Comparison of ENCODE assay signal across 27 mouse cellular contexts in the genomic region with DNA sequence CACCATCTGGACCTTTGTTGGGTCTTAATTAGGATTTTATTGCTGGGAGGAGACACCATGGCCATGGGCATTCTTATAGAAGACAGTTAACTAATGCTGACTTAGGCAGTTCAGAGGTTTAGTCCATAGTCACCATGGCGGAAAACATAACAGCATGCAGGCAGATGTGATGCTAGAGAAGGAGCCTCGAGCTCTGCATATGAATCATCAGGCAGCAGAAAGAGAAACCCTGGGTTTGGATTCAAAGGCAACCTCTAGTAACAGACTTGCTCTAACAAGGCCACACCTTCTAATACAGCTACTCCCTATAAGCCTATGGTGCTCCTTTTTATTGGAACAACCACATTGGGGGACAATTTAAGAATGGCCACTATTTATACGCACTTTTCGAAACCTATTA.
"Had no signal": no experiment of that assay in that cellular context is flagged by ENCODE, and none has a peak within 500 bp of the region (broad histone marks: within the 10 kb centered on the region; RNA-seq: fewer than 3 reads in every experiment).

No protein-coding gene starts in this region.

- H3K27me3 ChIP-seq: heart, embryonic 13.5 days; heart, embryonic 15.5 days; hindbrain, embryonic 12.5 days; intestine, embryonic 15.5 days; limb, embryonic 12.5 days; liver, embryonic 13.5 days; liver, embryonic 15.5 days had no signal

- H3K4me3 ChIP-seq: heart, embryonic 10.5 days; heart, embryonic 13.5 days; heart, embryonic 15.5 days; hindbrain, embryonic 10.5 days; hindbrain, embryonic 12.5 days; intestine, embryonic 15.5 days; layer of hippocampus, adult 2 months; left cerebral cortex, adult 2 months; limb, embryonic 10.5 days; limb, embryonic 12.5 days; liver, embryonic 13.5 days; liver, embryonic 15.5 days had no signal

- H3K9me3 ChIP-seq: heart, embryonic 10.5 days; heart, embryonic 13.5 days; heart, embryonic 15.5 days; hindbrain, embryonic 10.5 days; hindbrain, embryonic 12.5 days; intestine, embryonic 15.5 days; limb, embryonic 10.5 days; limb, embryonic 12.5 days; liver, embryonic 13.5 days; liver, embryonic 15.5 days had no signal

- H3K4me1 ChIP-seq: heart, embryonic 10.5 days; heart, embryonic 15.5 days; hindbrain, embryonic 12.5 days; intestine, embryonic 15.5 days; limb, embryonic 10.5 days; limb, embryonic 12.5 days; liver, embryonic 13.5 days; liver, embryonic 15.5 days had no signal

- DNase-seq: gastrocnemius, postnatal 14 days; gastrocnemius, postnatal 36 days; heart, adult 11 months; heart, postnatal 4 days; kidney, adult 18-20 months; kidney, adult 8-10 months; kidney, postnatal 14 days; kidney, postnatal 4 days; liver; liver, embryonic 13.5 days; liver, postnatal 0 days had no signal

- ATAC-seq: hindbrain, embryonic 16.5 days; intestine, embryonic 15.5 days; intestine, postnatal 0 days; liver, postnatal 0 days had no signal

- H3K27ac ChIP-seq: heart, embryonic 10.5 days; heart, embryonic 13.5 days; heart, embryonic 15.5 days; hindbrain, embryonic 10.5 days; hindbrain, embryonic 12.5 days; hindbrain, embryonic 14.5 days; intestine, embryonic 15.5 days; kidney, postnatal 0 days; layer of hippocampus, adult 2 months; left cerebral cortex, adult 2 months; limb, embryonic 10.5 days; limb, embryonic 12.5 days; liver, embryonic 13.5 days; liver, embryonic 15.5 days had no signal

- H3K36me3 ChIP-seq: heart, embryonic 10.5 days; heart, embryonic 13.5 days; heart, embryonic 15.5 days; hindbrain, embryonic 10.5 days; hindbrain, embryonic 12.5 days; intestine, embryonic 15.5 days; limb, embryonic 10.5 days; limb, embryonic 12.5 days; liver, embryonic 13.5 days; liver, embryonic 15.5 days had no signal

- H3K9ac ChIP-seq: heart, embryonic 13.5 days; heart, embryonic 15.5 days; hindbrain, embryonic 12.5 days; hindbrain, embryonic 14.5 days; intestine, embryonic 15.5 days; limb, embryonic 12.5 days; liver, embryonic 13.5 days; liver, embryonic 15.5 days; liver, postnatal 0 days had no signal

- H3K4me2 ChIP-seq: heart, embryonic 13.5 days; heart, embryonic 15.5 days; hindbrain, embryonic 12.5 days; hindbrain, embryonic 14.5 days; intestine, embryonic 15.5 days; limb, embryonic 12.5 days; liver, embryonic 11.5 days; liver, embryonic 13.5 days; liver, embryonic 15.5 days had no signal
